Mouse (Mus musculus) ES-E14 (cell line): ENCODE results near the gene Myom1.

Experiments
- CHD2 ChIP-seq: IDR thresholded peaks from 2 replicates; pipeline ENCODE4 v1.6.1; 2014; ENCODE audit warnings: mild to moderate bottlenecking, low read depth, low read length, inconsistent platforms
- HCFC1 ChIP-seq: IDR thresholded peaks from 2 replicates; pipeline ENCODE4 v1.6.1; 2012; ENCODE audit warnings: low read length, inconsistent platforms, borderline replicate concordance; ENCODE audit not compliant: insufficient read depth
- MAFK ChIP-seq: IDR thresholded peaks from 2 replicates; pipeline ENCODE4 v1.6.1; 2014; ENCODE audit warnings: mild to moderate bottlenecking, low read depth, low read length, inconsistent platforms; ENCODE audit not compliant: insufficient read depth
- ZNF384 ChIP-seq: IDR thresholded peaks from 2 replicates; pipeline ENCODE4 v1.6.1; 2012; ENCODE audit warnings: low read depth, low read length, inconsistent platforms

DNA sequence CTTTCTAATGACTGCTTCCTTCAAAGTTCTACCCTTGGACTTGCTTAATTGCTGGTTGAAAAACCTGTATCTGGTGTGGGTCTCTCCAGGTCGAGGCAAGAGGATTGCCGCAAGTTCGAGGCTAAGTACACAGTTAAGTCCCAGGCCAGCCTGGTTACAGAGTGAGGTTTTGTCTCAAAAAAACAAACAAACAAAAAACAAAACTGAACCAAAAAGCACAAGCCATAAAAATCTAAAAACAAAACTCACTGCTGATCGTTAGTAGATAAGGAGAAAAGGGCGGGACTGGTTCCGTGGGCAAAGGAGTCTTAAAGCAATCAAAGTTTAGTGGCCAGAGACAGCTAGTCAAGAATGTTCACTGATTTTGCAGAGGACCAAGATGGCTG is 16.1 kb upstream of the Myom1 start:
- TF ChIP-seq MAFK (no peak), CHD2 (no peak), ZNF384 (no peak), HCFC1 (no peak)
